Mouse (Mus musculus) forebrain, embryonic 10.5 days (tissue): ENCODE measurements at regions not wholly inside any gene's neighbourhood (a gene's known extent, or its start where the extent isn't known, plus 50 kb on each side); places are given as distances from the start of the nearest gene placed in this dataset.

ENCODE experiments used
- DNase-seq: peaks from one replicate; pipeline ENCODE4 v3.0.0-alpha.2; 2017; ENCODE audit warnings: low spot score; ENCODE audit errors: extremely low spot score
- H3K27ac ChIP-seq: fragments of 300-500 bp; sonication (generic); 2 replicates; pipeline ENCODE4 v1.5.1; 2016; ENCODE audit warnings: mild to moderate bottlenecking
- H3K27me3 ChIP-seq: fragments of 300-500 bp; sonication (generic); 2 replicates; pipeline ENCODE4 v1.6.1; 2016; ENCODE audit warnings: mild to moderate bottlenecking; ENCODE audit not compliant: poor library complexity, severe bottlenecking
- H3K36me3 ChIP-seq: fragments of 300-500 bp; sonication (generic); replicated peaks from 2 replicates; pipeline ENCODE4 v1.6.1; 2016; ENCODE audit warnings: mild to moderate bottlenecking, moderate library complexity
- H3K4me1 ChIP-seq: fragments of 300-500 bp; sonication (generic); 2 replicates; pipeline ENCODE4 v1.6.1; 2016
- H3K4me3 ChIP-seq: fragments of 300-500 bp; sonication (generic); 2 replicates; pipeline ENCODE4 v1.5.1; 2016; ENCODE audit warnings: mild to moderate bottlenecking, moderate library complexity
- H3K9me3 ChIP-seq: fragments of 300-500 bp; sonication (generic); 2 replicates; pipeline ENCODE4 v1.6.1; 2016; ENCODE audit warnings: mild to moderate bottlenecking, moderate library complexity
- WGBS: fragments of 180-500 bp; shearing (Covaris S2); methylation state at CpG from one replicate; pipeline ENCODE4 v1.1.7; 2016; 5-methylcytosine and 5-hydroxymethylcytosine counted together

- Histone ChIP-seq H3K4me3 (no peak overlapping the region), H3K4me1 (no peaks in the 10 kb centered on the region), H3K27ac (no peak overlapping the region), H3K9me3 (no peaks in the 10 kb centered on the region), H3K36me3 (no peaks in the 10 kb centered on the region), H3K27me3 (no peaks in the 10 kb centered on the region)
- 88% methylated on average over 3 of the region's 3 CpGs for WGBS
- no peak for DNase-seq
Measured at GRCm38 (mm10) chr14:98877956-98878355, 116.2 kb downstream of the Rpl36a-ps1 start.

GRCm38 (mm10) chr14:98873446-98873845 is 120.7 kb downstream of the Rpl36a-ps1 start:
- H3K4me3 ChIP-seq: no peak overlapping the region
- H3K36me3 ChIP-seq: no peaks in the 10 kb centered on the region
- DNase-seq: no peak
- 86% methylated on average over 9 of the region's 9 CpGs for WGBS
- no peaks in the 10 kb centered on the region for H3K9me3 ChIP-seq
- H3K27ac ChIP-seq: no peak overlapping the region
- no peaks in the 10 kb centered on the region for H3K4me1 ChIP-seq
- H3K27me3 ChIP-seq: no peaks in the 10 kb centered on the region

DNA sequence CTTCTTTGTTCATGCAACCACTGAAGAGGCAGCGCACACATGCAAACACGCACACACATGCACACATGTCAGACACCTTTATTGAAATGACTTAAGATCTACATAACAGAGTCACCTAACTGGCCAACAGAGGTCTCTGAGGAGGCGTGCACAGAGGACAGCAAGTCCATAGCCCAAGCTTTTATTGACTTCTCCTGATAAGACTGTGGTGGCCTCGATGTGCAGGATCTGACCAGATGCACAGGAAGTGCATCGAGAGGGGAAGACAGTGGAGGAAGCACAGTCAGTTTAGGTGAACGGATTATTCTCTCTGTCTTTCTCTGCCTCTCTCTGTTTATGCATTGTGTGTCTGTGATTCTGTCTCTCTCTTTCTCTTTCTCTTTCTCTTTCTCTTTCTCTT is 124.2 kb downstream of the Rpl36a-ps1 start:
- Histone ChIP-seq H3K4me1 (no peaks in the 10 kb centered on the region), H3K4me3 (no peak overlapping the region), H3K9me3 (no peaks in the 10 kb centered on the region), H3K27me3 (no peaks in the 10 kb centered on the region), H3K36me3 (no peaks in the 10 kb centered on the region), H3K27ac (no peak overlapping the region)
- WGBS: 85% methylated on average over 6 of the region's 6 CpGs
- DNase-seq: no peak

- Histone ChIP-seq H3K4me1 (peaks cover 6% of the 10 kb centered on the region; the same call in 1 of the 2 replicates), H3K36me3 (no peaks in the 10 kb centered on the region), H3K4me3 (no peak overlapping the region), H3K9me3 (no peaks in the 10 kb centered on the region), H3K27me3 (peaks cover 13% of the 10 kb centered on the region; the same call in 1 of the 2 replicates), H3K27ac (no peak overlapping the region)
- DNase-seq: no peak
Measured at GRCm38 (mm10) chr14:98866880-98867279, 127.2 kb downstream of the Rpl36a-ps1 start.

- peaks cover 15% of the 10 kb centered on the region; the same call in 1 of the 2 replicates for H3K27me3 ChIP-seq
- WGBS: 89% methylated on average over 6 of the region's 6 CpGs
- no peaks in the 10 kb centered on the region for H3K9me3 ChIP-seq
- H3K4me3 ChIP-seq: no peak overlapping the region
- peaks cover 6% of the 10 kb centered on the region; the same call in 1 of the 2 replicates for H3K4me1 ChIP-seq
- DNase-seq: no peak
- no peak overlapping the region for H3K27ac ChIP-seq
- no peaks in the 10 kb centered on the region for H3K36me3 ChIP-seq
Measured at GRCm38 (mm10) chr14:98864001-98864400, 130.1 kb downstream of the Rpl36a-ps1 start.

GRCm38 (mm10) chr14:98863598-98863997 is 130.5 kb downstream of the Rpl36a-ps1 start:
- Histone ChIP-seq H3K4me3 (no peak overlapping the region), H3K27ac (no peak overlapping the region), H3K27me3 (peaks cover 15% of the 10 kb centered on the region; the same call in 1 of the 2 replicates), H3K4me1 (peaks cover 6% of the 10 kb centered on the region; the same call in 1 of the 2 replicates), H3K36me3 (no peaks in the 10 kb centered on the region), H3K9me3 (no peaks in the 10 kb centered on the region)
- no peak for DNase-seq
- WGBS: 89% methylated on average over 11 of the region's 11 CpGs

DNA sequence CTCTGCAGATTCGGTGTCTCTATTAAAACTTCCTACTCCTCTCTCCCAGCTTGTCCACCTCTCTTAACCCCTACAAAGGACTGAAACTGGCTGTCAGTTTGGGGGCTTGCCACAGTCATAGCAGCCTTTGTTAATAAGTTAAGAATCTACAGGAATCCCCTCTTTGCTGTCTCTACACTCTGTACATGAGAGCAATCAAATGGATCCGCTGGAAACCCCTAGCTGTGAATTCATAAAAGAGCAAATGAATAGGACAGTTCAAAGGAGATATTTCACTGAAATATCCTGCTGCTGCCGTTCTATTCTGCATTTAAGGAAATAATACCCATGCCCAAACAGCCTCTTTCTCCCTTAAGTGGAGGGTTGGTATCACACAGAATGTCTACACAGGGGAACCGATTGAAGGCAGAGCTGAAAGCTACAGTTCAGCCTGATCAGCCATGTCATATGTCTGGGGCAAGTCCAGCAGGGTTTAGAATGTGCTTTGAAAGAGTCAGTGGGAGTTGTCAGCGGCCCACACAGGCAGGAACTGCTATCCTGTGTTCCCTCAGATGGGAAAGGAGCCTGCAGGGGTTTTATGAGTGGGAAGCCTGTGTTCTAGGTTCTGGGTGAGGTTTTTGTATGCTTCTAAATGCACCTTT is 131.9 kb downstream of the Rpl36a-ps1 start:
- Histone ChIP-seq H3K9me3 (no peaks in the 10 kb centered on the region), H3K27me3 (peaks cover 15% of the 10 kb centered on the region; the same call in 1 of the 2 replicates), H3K27ac (no peak overlapping the region), H3K4me1 (peaks cover 6% of the 10 kb centered on the region; the same call in 1 of the 2 replicates), H3K4me3 (no peak overlapping the region), H3K36me3 (no peaks in the 10 kb centered on the region)
- no peak for DNase-seq
- WGBS: 59% methylated on average over 5 of the region's 5 CpGs

GRCm38 (mm10) chr14:98858801-98859200 is 135.3 kb downstream of the Rpl36a-ps1 start:
- WGBS: 89% methylated on average over 7 of the region's 7 CpGs
- no peak overlapping the region for H3K27ac ChIP-seq
- H3K9me3 ChIP-seq: no peaks in the 10 kb centered on the region
- no peak for DNase-seq
- peaks cover 9% of the 10 kb centered on the region; the same call in 1 of the 2 replicates for H3K27me3 ChIP-seq
- peaks cover 6% of the 10 kb centered on the region; the same call in 1 of the 2 replicates for H3K4me1 ChIP-seq
- H3K36me3 ChIP-seq: no peaks in the 10 kb centered on the region
- H3K4me3 ChIP-seq: no peak overlapping the region

- no peaks in the 10 kb centered on the region for H3K4me1 ChIP-seq
- no peak for DNase-seq
- H3K36me3 ChIP-seq: no peaks in the 10 kb centered on the region
- no peak overlapping the region for H3K27ac ChIP-seq
- WGBS: 69% methylated on average over 1 of the region's 1 CpGs
- H3K9me3 ChIP-seq: no peaks in the 10 kb centered on the region
- H3K4me3 ChIP-seq: no peak overlapping the region
- no peaks in the 10 kb centered on the region for H3K27me3 ChIP-seq
Measured at GRCm38 (mm10) chr14:98848500-98848899, 145.6 kb downstream of the Rpl36a-ps1 start.

- no peak overlapping the region for H3K4me3 ChIP-seq
- DNase-seq: no peak
- WGBS: 88% methylated on average over 2 of the region's 2 CpGs
- no peaks in the 10 kb centered on the region for H3K9me3 ChIP-seq
- H3K36me3 ChIP-seq: no peaks in the 10 kb centered on the region
- no peaks in the 10 kb centered on the region for H3K27me3 ChIP-seq
- H3K27ac ChIP-seq: no peak overlapping the region
- no peaks in the 10 kb centered on the region for H3K4me1 ChIP-seq
Measured at GRCm38 (mm10) chr14:98844221-98844620, 149.9 kb downstream of the Rpl36a-ps1 start.

DNA sequence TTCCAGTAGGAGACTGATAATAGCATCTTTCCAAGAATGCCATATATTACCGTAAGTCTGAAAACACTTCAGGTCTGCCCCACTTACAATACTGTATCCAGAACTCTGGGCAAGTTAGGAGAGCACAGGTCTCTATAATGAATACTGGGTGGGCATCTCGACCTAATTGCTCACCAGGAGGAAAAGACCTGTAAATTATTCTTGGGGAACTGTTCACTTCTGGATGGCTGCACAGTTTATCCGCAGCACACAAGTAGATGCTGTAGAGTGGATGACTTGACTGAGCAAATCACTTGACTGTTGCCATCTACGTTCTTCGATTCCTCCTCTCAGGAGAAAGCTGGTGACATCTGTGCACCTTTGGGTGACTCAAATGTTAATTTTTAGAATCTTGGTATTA is 159.8 kb downstream of the Rpl36a-ps1 start:
- Histone ChIP-seq H3K4me1 (peaks cover 41% of the 10 kb centered on the region), H3K27ac (no peak overlapping the region), H3K9me3 (no peaks in the 10 kb centered on the region), H3K4me3 (no peak overlapping the region), H3K27me3 (no peaks in the 10 kb centered on the region), H3K36me3 (no peaks in the 10 kb centered on the region)
- no peak for DNase-seq
- 93% methylated on average over 5 of the region's 5 CpGs for WGBS

GRCm38 (mm10) chr14:98833230-98833999 is 160.7 kb downstream of the Rpl36a-ps1 start:
- peaks cover 41% of the 10 kb centered on the region for H3K4me1 ChIP-seq
- WGBS: 89% methylated on average over 13 of the region's 13 CpGs
- no peak overlapping the region for H3K27ac ChIP-seq
- no peaks in the 10 kb centered on the region for H3K36me3 ChIP-seq
- H3K27me3 ChIP-seq: no peaks in the 10 kb centered on the region
- no peaks in the 10 kb centered on the region for H3K9me3 ChIP-seq
- no peak overlapping the region for H3K4me3 ChIP-seq
- no peak for DNase-seq

GRCm38 (mm10) chr14:98832401-98832800 is 161.7 kb downstream of the Rpl36a-ps1 start:
- H3K4me3 ChIP-seq: no peak overlapping the region
- no peaks in the 10 kb centered on the region for H3K27me3 ChIP-seq
- H3K4me1 ChIP-seq: peaks cover 41% of the 10 kb centered on the region
- no peaks in the 10 kb centered on the region for H3K9me3 ChIP-seq
- 51% methylated on average over 7 of the region's 7 CpGs for WGBS
- H3K36me3 ChIP-seq: no peaks in the 10 kb centered on the region
- H3K27ac ChIP-seq: no peak overlapping the region
- no peak for DNase-seq
